Mouse (Mus musculus) common myeloid progenitor, adult 5-6 weeks (primary cell): Measurements from ENCODE around the gene Lrrc3c. TPM values are rescaled to one million over a fixed set of nuclear protein-coding genes. Genes with fewer than 3 reads are reported as not detected.
"Not testable (repeated sequence)": the region's sequence is repeated elsewhere in the genome, so short reads cannot be mapped to it uniquely, and the experiment has no call there.

Source experiments
- ATAC-seq: replicated peaks from 2 replicates; pipeline ENCODE4 v1.8.0; 2016; ENCODE audit warnings: low read depth, mild to moderate bottlenecking, moderate TSS enrichment, inconsistent platforms; ENCODE audit not compliant: poor library complexity, severe bottlenecking
- total RNA-seq: library from RNA; stranded (forward); fragments of 200-1000, 187-1606 nt; gene quantifications from 2 replicates; pipeline ENCODE4 v1.2.3, GENCODE M21; 2017

The Lrrc3c gene
- total RNA-seq, 1 experiment from 2014 or later, result not detected

DNA sequence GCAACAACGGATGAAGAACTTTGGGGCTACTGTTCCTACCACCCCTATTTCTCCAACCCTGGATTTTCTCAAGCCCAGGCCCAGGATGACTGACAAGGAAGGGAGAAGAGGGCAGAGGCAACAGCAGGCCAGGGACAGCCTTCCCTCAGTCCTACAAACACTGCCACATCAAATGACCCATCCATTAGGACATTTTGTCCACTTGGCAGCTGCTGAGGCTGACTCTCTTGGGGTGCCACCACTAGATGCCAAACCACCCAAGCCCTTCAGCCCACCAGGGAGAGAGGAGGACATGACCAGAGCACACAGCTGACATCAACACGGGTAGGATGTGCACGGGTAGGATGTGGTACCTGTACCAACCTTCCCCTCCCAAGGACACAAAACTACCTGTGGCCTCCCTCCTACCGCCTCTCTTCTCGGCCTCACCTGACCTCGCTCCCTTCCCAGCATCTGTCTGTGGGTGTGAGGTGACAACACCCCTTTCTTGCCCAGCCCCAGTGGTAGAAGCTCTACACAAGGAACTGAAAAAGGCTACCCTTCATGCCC lies 13.4 kb upstream of the Lrrc3c start:
- no peak for ATAC-seq

DNA sequence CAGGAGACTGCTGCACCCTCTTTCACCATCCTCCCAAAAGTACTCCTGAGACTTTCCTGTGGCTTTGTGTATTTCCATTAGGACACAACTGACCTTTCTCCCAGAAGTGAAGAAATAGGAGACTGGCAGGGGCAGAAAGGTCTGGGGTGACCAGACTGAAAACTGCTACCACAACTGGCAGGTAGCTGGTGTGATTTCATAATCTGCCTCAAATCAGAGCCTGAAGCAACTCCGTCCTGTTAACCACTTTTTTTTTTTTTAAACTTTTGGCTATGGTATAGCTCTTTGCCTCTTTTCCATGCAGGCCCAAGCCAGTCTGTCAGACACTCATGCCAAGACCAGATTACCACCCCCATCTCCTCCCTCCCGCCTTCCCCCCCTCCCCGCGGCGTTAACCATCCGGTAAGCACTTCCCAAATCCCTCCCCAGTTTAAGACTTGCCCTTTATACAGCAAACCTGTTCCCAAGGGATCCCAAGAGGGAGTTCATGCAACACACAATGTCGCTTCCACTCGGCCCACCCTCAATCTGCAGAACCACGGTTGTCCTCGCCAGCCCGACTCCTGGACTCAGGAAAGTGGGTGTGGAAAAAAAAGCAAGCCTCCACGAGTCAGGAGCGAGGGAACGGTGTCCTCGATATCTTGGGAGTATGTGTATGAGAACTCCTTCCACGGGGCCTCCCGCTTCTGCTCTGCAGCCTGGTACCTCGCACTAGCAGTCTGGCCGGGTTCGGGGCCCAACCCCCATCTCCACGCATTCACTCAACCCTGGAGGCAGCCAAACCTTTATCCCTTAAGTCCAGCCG lies 11.8 kb upstream of the Lrrc3c start:
- no peak for ATAC-seq

DNA sequence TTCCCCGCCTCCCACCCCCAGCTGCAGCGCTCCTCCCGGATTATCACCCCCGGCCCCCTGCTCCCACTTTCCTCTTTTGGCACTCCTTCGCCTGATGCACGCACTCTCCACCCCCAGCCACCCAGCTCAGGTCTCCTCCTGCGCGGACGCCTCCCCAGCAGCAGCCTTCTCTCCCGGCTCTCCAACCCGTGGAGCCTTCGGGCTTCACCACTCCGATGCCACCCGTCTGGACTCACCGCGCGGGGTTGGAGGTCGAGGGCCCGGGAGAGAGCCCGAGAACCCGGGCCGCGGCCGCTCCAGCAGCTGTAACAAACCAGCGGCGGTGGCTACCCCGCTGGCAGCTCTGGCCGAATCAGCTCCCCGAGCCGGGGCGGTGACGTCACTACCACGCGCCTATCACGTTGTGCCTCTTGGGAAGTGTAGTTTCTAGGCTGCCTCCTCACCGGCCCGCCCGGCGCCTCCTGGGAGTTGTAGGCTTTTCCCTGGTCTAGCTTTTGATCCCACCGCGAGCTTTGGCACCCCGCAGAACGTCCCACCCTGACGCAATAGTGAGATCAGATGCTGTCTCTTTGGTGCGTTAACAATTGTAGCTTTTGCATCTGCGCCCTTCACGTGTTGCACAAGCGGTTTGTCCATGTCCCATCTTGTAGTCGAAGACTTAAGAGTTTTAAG lies 11.1 kb upstream of the Lrrc3c start, which contains the start of gene Ormdl3:
Ormdl3 (minus strand) TSS at position 477 of the 672 bp plus-strand sequence.
- ATAC-seq, result peak; percentile 69

DNA sequence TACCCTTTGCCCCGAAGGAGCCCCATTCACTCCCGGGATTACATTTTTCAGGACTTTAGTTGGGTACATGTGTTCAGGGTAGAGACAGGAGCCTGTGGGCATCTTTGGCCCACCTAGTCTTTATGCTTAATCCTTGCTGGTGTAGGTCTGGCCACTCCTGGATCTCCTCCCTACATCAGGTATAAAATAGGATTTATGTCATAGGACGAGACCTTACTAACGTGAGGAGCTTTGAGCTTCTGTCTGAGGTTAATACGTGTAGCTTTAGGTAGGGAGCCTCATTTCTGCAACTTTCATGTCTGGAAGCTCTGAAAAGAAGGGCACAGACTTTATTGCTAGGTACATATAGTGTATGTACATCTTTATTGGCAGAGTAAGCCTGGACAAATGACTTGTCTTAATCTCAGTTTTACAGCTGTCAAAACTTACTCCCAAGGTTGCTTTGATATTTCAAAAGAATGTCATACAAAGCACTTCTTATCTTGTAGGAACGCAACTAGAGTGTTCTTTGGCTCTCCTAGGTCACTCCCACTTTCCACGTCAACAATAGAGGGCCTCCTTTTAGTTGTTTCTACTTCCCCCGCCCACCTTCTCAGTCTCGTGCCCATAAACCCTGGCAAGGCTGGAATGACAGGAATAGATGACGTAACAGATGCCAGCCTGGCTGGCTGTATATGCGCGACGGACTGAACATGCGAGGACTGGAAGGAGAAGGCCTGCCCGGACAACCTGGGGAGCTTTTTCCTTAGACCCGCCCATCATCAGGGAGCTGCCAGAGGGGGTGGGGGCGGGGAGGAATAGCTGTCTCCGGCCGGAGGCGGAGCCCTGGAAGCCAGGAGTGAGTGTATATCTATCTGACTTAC lies 10.2 kb upstream of the Lrrc3c start:
- peak; percentile 65 for ATAC-seq

DNA sequence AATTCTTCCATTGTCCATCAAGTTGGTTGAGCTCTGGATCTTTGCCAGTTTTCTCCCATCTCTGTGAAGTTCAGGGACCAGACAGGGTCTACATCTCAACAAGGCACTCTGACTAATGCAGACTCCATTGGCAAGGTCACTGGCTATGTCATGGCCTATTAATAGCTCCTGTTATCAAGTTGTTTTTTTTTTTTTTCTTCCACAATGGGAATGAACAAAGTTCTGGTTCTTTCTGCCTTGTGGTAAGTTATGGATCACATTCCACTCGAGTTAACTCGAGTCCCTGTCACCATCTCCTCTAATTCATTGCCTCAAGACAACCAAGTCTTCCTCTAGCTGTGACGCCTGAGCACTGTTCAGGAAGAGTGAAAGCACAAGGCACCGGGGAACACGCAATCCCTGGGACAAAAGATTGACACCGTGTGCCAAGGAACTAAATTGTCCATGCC lies 9.2 kb upstream of the Lrrc3c start:
- ATAC-seq, result no peak

DNA sequence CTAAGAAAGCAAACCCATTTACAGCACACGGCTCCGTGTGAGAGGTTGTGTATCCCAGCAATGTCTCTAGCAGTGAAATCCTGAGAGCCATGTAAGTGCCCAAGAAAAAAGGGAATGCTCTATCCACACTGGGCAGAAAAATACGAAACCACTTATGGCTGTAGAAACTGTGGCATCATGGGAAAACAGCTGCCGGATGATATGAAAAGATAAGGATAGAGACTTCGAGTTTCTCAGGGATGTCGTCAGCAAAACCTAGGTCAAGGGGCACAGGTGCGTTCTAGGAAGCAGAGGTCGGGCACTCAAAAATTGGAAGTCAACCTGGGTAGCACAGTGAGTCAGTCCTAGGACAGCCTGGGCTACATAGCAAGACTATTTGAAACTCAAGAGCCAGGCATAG lies 8.8 kb upstream of the Lrrc3c start:
- ATAC-seq, result no peak

DNA sequence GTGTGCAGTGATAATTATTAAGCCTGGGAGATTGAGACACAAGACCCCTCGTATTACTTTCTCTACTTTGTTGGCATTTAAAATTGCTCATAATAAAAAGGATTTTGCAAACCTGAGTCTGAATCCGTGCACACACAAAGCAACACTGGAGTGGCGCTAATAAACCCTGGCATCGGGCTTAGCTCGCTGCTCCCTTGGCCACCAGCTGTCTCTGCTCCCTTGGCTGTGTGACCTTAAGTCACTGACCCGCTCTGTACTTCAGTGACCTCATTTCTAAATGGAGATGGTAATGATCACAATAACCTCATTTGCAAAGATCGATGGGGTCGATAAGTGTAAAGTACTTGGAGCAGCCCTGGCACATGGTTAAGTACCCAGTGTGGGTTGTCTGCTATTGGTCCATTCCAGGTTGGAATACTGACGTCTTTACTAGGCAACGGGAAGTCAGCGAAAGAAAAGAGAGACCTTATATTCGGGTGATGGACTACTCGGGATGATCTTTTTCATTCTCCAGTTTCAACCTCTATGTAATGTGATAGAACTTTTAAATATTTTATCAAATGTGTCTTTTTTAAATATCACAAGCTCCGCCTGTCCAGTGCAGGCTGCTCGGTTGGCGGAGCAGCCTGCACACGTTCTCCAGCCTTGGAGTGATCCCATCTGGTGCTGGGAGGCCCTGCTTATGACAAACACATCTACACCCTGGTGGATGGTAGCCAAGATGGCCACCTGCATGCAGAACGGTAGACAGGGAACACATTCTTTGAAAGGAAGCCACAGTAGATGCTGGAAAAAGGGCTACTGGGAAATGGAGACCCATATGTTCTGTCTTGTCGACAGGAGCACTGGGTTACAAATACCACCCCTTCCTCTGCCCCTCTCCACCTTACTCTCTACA lies 7.3 kb upstream of the Lrrc3c start:
- ATAC-seq, result no peak

DNA sequence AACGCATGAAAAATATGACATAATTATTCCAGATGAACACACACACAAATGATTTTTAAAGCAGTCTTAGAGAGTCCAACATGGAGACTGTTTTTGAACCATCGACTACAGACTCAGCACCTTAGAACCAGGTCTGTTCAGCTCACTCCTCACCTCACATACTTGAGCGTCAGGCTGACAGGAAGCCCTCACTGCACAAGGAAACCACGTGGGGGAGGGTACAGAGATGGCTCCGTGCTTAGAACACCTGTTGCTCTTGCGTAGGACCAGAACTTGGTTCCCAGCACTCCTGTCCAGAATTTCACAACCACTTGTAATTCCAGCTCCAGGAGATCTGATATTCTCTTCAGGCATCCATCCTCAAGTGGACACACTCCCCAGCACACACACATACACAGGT lies 3.1 kb upstream of the Lrrc3c start:
- ATAC-seq, result no peak

DNA sequence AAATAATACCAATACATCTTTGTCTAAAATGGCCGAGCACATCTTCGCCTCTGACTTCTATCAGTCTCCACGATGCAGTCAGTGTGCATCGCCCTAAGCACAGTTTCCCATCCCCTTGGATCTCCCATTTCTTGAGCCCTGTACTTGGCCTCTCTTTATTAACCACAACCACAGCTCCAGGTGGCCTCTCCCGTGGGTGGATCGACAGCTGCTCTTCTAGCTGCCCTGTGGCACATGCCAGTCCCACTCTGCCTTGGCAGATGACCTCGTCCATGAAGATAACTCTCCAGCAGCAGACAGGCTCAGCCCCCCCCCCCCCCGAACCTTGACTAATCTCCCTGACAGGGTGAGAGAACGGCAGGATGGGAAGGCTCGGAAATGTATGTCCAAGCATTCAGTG lies 2.6 kb upstream of the Lrrc3c start:
- no peak for ATAC-seq

DNA sequence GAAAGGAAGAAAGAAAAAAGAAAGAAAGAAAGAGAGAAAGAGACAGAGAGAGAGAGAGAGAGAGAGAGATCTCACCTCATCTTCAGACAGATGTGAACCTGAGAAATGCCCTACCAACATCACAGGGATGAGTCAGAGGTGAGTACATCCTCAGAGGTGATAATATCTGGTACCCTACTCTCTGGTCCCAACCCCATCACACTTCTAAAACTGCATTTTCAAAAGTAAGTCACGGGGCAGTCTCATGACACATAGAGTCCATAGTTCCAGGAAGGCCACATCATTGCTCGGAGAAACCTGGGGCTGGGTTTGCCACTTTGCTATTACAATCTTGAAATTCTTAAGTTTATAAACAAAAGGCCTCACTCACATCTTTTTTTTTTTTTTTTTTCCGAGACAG lies 2.1 kb upstream of the Lrrc3c start:
- ATAC-seq, result no peak

DNA sequence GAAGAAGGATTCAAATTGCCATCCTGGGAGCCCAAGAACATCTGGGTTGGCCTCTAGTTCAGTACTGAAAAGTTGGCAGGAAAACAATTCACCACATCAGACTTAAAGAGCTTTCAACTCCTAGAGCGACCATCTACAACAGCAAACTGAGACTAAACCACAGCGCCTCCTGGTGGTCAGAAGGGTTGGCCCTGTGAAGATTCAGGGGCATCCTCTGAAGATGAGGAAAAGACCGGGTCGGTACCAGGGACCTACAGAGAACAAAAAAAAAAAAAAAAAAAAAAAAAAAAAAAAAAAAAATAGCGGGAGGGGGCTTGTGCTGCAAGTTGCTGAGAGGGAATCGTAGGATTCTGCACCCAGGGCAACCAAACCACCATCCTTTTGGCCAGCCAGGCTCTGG lies 728 bp upstream of the Lrrc3c start:
- peak; percentile 83 for ATAC-seq

DNA sequence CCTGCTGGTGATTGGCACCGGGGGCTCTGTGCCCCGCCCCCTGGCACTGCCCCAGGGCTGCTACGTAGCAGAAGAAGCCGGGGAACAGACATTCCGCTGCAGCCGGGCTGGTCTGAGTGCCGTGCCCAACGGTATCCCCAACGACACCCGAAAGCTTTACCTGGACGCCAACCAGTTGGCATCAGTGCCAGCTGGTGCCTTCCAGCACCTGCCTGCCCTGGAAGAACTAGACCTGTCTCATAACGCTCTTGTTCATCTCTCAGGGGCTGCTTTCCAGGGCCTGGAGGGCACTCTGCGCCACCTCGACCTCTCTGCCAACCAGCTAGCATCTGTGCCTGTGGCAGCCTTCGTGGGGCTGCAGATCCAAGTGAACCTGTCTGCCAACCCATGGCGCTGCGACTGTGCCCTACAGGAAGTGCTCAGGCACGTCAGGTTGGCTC lies 780 bp downstream of the Lrrc3c start:
- ATAC-seq, result no peak

DNA sequence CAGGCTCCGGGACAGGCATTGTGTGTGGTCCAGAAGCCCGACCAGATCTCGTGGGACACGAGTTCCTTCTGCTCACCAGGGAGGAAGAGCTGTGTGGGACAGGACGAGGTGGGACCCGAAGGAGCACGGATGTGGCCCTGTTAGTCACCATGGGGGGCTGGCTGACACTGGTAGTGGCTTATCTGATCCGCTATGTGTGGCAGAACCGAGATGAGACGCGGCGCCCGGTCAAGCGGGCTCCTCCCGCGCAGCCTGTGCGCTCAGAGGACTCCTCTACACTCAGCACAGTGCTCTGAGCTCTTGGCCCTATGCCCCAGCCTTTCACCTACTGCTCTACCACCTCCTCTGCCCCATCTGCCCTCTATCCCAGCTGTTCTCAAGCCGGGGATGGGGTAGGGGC lies 1.2 kb downstream of the Lrrc3c start:
- ATAC-seq, result no peak

DNA sequence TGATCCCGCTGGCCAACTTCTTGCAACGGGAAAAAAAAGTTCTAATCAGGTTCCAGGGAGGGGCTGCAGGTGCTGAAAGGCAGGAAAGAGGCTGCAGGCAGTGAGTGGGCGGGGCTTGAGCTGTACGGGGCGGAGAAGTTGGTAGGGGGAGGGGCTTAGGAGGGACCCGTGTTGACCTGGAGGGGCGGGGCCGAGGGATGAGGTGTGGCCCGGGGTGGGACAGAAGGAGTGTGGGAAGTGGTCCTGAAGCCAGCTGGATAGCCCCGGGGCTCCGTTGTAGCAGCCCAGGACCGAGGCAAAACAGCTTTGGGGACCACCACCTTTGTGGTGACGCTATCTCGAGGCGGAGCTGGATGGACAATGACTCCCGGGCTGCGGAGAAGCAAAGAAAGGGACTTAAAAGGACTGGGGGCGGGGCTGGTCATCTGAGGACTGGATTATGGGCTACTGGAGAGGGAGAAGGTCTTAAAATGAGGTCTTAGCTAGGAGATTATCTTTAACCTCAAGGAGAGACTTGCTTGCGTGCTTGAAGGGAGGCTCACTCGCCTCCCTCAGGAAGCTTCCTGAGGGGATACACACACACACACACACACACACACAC lies 4.1 kb downstream of the Lrrc3c start:
- peak; percentile 28 for ATAC-seq

DNA sequence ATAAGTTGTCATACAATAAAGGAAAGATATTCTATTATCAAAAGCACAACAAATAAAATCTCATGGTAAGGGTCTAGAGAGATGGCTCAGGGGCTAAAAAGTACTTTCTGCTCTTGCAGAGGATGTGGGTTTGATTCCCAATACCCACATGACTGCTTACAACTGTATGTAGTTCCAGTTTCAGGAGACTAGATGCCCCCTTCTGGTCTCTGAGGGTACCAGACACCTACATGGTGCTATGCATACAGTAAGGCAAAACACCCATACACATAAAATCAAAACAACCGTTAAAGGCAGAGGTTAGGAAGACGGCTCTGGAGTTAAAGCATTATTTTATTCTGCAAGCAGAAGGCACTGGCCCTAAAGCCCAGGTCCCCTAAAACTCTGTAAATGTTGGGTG lies 5.9 kb downstream of the Lrrc3c start:
- ATAC-seq, result no peak

DNA sequence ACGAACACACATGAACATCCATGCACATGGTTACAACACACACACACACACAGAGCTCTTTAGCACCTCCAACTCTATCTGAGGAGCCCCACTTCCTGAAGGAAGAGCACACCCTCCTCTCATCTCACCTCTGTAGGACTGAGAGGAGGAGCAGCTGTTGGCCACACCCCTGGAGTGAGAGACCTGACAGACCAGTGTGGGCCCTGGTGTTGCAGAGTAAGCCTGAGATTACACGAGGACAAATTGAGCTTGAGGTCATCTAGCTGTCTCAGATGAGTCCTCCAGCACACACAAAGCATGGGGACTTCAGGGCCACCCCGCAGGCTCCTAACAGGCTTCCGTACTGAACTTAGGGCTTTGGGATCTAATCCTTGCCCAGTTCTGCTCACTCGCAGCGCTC lies 6.8 kb downstream of the Lrrc3c start:
- not testable (repeated sequence) for ATAC-seq

DNA sequence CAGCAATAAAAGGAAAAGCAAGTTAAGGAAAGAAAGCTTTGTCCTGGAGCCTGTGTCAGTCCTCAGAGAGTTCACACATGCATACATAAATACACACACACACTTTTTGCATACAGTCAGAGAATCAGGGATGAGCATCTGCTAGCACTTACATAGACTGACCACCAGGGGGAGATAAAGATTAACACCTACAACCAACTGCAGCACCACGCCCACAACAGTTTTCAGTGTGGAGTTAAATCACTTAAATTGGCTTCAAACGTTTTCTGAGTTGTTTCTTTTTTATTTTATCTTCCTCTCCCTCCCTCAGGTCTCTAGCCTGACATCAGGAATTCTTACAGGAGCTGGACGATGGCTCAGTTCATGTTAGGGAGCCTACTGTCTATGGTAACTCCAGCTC lies 8.7 kb downstream of the Lrrc3c start:
- ATAC-seq, result peak; percentile 88

DNA sequence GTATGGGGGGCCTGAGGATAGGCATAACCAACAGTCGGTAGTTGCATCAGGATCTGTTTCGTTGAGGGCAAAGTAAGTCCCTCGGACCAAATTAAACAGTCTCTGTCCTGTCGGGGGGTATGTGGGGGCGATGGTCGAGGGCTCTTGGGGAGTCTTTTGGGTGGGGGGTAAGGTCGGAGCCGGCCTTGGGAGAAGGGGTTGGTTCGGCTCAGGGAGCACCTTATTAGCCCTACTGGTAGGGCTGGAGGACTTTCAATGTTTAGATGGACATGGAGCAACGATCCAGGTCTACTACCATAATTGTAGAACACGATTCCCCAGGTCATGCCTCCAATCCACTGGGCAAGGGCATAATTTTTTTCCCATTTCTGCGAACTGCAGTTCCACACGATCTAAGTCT lies 22.7 kb downstream of the Lrrc3c start:
- no peak for ATAC-seq

DNA sequence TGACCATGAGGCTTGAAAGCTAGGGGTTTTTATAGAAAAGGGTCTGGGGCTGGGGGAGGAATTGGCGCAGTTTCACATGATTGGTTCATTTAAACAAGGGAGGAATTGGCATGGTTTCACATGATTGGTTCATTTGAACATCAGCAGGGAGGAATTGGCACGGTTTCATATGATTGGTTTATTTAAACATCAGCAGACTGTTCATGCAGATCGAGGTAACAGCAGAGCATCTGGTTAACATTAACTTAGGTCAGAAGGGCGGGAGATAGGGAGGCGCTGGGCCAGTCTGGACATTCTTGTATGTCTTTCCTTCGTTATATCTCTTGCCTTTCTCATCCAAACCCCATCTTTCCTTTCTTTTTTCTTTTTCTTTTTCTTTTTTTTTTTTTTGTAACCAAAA lies 25.9 kb downstream of the Lrrc3c start:
- ATAC-seq, result not testable (repeated sequence)
